Mouse (Mus musculus): ENCODE measurements around the gene Snn. TPM values are rescaled to one million over a fixed set of nuclear protein-coding genes. Genes with fewer than 3 reads are reported as not detected.

Gene Snn
- polyA plus RNA-seq, 1 experiment from 2014 or later: 170 TPM

- Histone ChIP-seq H3K4me1 (ENCODE audit: control insufficient read depth, insufficient read depth, low read length) (no peaks in the 10 kb centered on the region), H3K4me3 (ENCODE audit: low read depth, low read length) (no peak overlapping the region), H3K9me3 (replicated peaks; ENCODE audit: control insufficient read depth, low read length) (no peaks in the 10 kb centered on the region), H3K27ac (ENCODE audit: low read depth, low read length) (no peak overlapping the region), H3K4me2 (ENCODE audit: low read length) (no peak overlapping the region), H3K9ac (ENCODE audit: low read length) (no peak overlapping the region), H3K27me3 (replicated peaks; ENCODE audit: control insufficient read depth, insufficient read depth, low read length) (no peaks in the 10 kb centered on the region), H3K36me3 (ENCODE audit: control insufficient read depth, insufficient read depth, low read length) (no peaks in the 10 kb centered on the region)
- ATAC-seq (peak; percentile 81), DNase-seq (ENCODE audit: low spot score) (peak; percentile 80)
- WGBS: 24% methylated on average over 15 of the region's 15 CpGs
Measured at GRCm38 (mm10) chr16:11035790-11036431, 24.8 kb upstream of the Snn start.

GRCm38 (mm10) chr16:11040603-11041002 lies 20.1 kb upstream of the Snn start:
- Histone ChIP-seq H3K27ac (ENCODE audit: low read depth, low read length) (no peak overlapping the region), H3K9me3 (replicated peaks; ENCODE audit: control insufficient read depth, low read length) (no peaks in the 10 kb centered on the region), H3K4me1 (ENCODE audit: control insufficient read depth, insufficient read depth, low read length) (no peaks in the 10 kb centered on the region), H3K4me3 (ENCODE audit: low read depth, low read length) (no peak overlapping the region), H3K9ac (ENCODE audit: low read length) (no peak overlapping the region), H3K36me3 (ENCODE audit: control insufficient read depth, insufficient read depth, low read length) (no peaks in the 10 kb centered on the region), H3K27me3 (replicated peaks; ENCODE audit: control insufficient read depth, insufficient read depth, low read length) (no peaks in the 10 kb centered on the region), H3K4me2 (ENCODE audit: low read length) (no peak overlapping the region)
- no peak for DNase-seq (ENCODE audit: low spot score)
- no peak for ATAC-seq
- 84% methylated on average over 2 of the region's 2 CpGs for WGBS

GRCm38 (mm10) chr16:11043239-11043638 lies 17.5 kb upstream of the Snn start:
- 90% methylated on average over 5 of the region's 5 CpGs for WGBS
- no peak overlapping the region for H3K27ac ChIP-seq (ENCODE audit: low read depth, low read length)

DNA sequence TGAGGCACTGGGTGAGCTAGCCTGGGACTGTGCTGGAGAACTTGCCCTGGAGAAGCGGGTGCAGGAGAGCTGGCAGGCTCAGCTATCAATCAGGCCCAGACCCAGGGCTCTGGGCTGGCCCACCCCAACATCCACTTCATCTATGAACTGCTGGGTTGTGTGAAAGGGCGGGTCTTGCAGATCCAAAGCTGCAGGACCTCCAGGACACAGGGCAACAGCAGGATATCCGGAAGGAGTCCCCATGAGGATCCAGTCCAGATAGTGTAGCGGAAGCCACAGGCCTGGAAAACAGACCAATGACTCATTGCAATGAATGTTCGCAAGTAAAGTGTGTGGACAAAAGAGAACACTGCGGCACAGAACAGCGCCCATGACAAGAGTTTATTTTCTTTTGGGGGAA lies 14.3 kb upstream of the Snn start:
- Histone ChIP-seq H3K27me3 (replicated peaks; ENCODE audit: control insufficient read depth, insufficient read depth, low read length) (no peaks in the 10 kb centered on the region), H3K36me3 (ENCODE audit: control insufficient read depth, insufficient read depth, low read length) (no peaks in the 10 kb centered on the region), H3K4me1 (ENCODE audit: control insufficient read depth, insufficient read depth, low read length) (no peaks in the 10 kb centered on the region), H3K4me2 (ENCODE audit: low read length) (no peak overlapping the region), H3K4me3 (ENCODE audit: low read depth, low read length) (no peak overlapping the region), H3K9me3 (replicated peaks; ENCODE audit: control insufficient read depth, low read length) (no peaks in the 10 kb centered on the region), H3K9ac (ENCODE audit: low read length) (no peak overlapping the region), H3K27ac (ENCODE audit: low read depth, low read length) (no peak overlapping the region)
- WGBS: 87% methylated on average over 7 of the region's 7 CpGs
- DNase-seq (ENCODE audit: low spot score) (no peak), ATAC-seq (no peak)

More at GRCm38 (mm10) chr16:11043239-11043638, 17.5 kb upstream of the Snn start:
- no peak for ATAC-seq
- no peak overlapping the region for H3K4me2 ChIP-seq (ENCODE audit: low read length)
- DNase-seq (ENCODE audit: low spot score): no peak
- H3K9ac ChIP-seq (ENCODE audit: low read length): no peak overlapping the region
- H3K9me3 ChIP-seq (replicated peaks; ENCODE audit: control insufficient read depth, low read length): no peaks in the 10 kb centered on the region
- no peaks in the 10 kb centered on the region for H3K36me3 ChIP-seq (ENCODE audit: control insufficient read depth, insufficient read depth, low read length)
- H3K4me1 ChIP-seq (ENCODE audit: control insufficient read depth, insufficient read depth, low read length): no peaks in the 10 kb centered on the region
- no peaks in the 10 kb centered on the region for H3K27me3 ChIP-seq (replicated peaks; ENCODE audit: control insufficient read depth, insufficient read depth, low read length)
- H3K4me3 ChIP-seq (ENCODE audit: low read depth, low read length): no peak overlapping the region

GRCm38 (mm10) chr16:11047130-11047529 lies 13.6 kb upstream of the Snn start:
- ATAC-seq: no peak

DNA sequence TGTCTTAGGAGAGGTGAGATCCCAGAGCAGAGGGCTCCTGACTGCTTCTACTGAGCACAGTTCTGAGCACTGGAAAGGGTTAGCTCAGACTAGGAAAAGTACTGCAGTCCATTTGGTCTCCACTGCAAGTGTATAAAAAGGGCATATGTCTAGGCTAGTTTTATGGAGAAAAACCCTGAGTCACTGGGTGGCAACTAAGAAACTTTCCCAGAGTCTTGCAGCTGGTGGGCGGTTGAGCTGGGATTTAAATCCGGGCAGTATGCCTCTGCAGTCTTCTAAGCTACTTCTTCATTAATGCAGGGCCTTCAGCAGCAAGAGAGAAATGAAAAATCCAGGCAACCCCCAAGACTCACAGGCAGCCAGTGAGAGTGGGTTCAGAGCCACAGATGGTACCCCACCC lies 10.5 kb upstream of the Snn start:
- H3K4me3 ChIP-seq (ENCODE audit: low read depth, low read length): no peak overlapping the region
- H3K27me3 ChIP-seq (replicated peaks; ENCODE audit: control insufficient read depth, insufficient read depth, low read length): no peaks in the 10 kb centered on the region
- no peak overlapping the region for H3K4me2 ChIP-seq (ENCODE audit: low read length)
- H3K36me3 ChIP-seq (ENCODE audit: control insufficient read depth, insufficient read depth, low read length): no peaks in the 10 kb centered on the region
- no peak overlapping the region for H3K9ac ChIP-seq (ENCODE audit: low read length)
- ATAC-seq: no peak
- no peaks in the 10 kb centered on the region for H3K4me1 ChIP-seq (ENCODE audit: control insufficient read depth, insufficient read depth, low read length)
- WGBS: 80% methylated on average over 2 of the region's 2 CpGs
- no peaks in the 10 kb centered on the region for H3K9me3 ChIP-seq (replicated peaks; ENCODE audit: control insufficient read depth, low read length)
- H3K27ac ChIP-seq (ENCODE audit: low read depth, low read length): no peak overlapping the region
- no peak for DNase-seq (ENCODE audit: low spot score)

More at GRCm38 (mm10) chr16:11047130-11047529, 13.6 kb upstream of the Snn start:
- no peaks in the 10 kb centered on the region for H3K36me3 ChIP-seq (ENCODE audit: control insufficient read depth, insufficient read depth, low read length)
- H3K9ac ChIP-seq (ENCODE audit: low read length): no peak overlapping the region
- WGBS: 85% methylated on average over 7 of the region's 7 CpGs
- H3K4me3 ChIP-seq (ENCODE audit: low read depth, low read length): no peak overlapping the region
- DNase-seq (ENCODE audit: low spot score): no peak
- H3K27ac ChIP-seq (ENCODE audit: low read depth, low read length): no peak overlapping the region
- no peaks in the 10 kb centered on the region for H3K9me3 ChIP-seq (replicated peaks; ENCODE audit: control insufficient read depth, low read length)
- H3K4me2 ChIP-seq (ENCODE audit: low read length): no peak overlapping the region
- no peaks in the 10 kb centered on the region for H3K4me1 ChIP-seq (ENCODE audit: control insufficient read depth, insufficient read depth, low read length)
- H3K27me3 ChIP-seq (replicated peaks; ENCODE audit: control insufficient read depth, insufficient read depth, low read length): no peaks in the 10 kb centered on the region

DNA sequence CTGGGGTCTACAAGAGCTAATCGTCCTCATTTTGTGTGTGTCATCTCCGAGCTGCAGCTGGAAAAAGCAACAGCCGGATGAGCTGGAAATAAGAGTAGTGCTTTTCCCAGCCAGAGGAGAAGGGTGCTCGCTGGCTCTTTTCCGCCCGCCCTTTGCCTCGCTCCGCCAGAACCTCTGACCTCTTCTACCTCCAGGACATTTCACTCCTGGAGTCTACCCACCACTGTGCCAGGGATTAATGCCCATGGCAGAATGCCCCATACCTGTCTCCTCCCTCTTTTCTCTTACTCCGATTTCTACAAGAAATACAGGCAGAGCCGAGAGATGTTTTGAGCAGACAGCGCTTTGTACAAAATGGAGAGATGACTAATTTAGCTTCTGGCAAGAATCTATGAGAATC lies 9.6 kb upstream of the Snn start:
- no peak overlapping the region for H3K4me2 ChIP-seq (ENCODE audit: low read length)
- ATAC-seq (no peak), DNase-seq (ENCODE audit: low spot score) (no peak)
- H3K4me3 ChIP-seq (ENCODE audit: low read depth, low read length): no peak overlapping the region
- H3K4me1 ChIP-seq (ENCODE audit: control insufficient read depth, insufficient read depth, low read length): no peaks in the 10 kb centered on the region
- no peaks in the 10 kb centered on the region for H3K36me3 ChIP-seq (ENCODE audit: control insufficient read depth, insufficient read depth, low read length)
- no peak overlapping the region for H3K9ac ChIP-seq (ENCODE audit: low read length)
- no peaks in the 10 kb centered on the region for H3K27me3 ChIP-seq (replicated peaks; ENCODE audit: control insufficient read depth, insufficient read depth, low read length)
- H3K27ac ChIP-seq (ENCODE audit: low read depth, low read length): no peak overlapping the region
- H3K9me3 ChIP-seq (replicated peaks; ENCODE audit: control insufficient read depth, low read length): no peaks in the 10 kb centered on the region
- WGBS: 92% methylated on average over 11 of the region's 11 CpGs

DNA sequence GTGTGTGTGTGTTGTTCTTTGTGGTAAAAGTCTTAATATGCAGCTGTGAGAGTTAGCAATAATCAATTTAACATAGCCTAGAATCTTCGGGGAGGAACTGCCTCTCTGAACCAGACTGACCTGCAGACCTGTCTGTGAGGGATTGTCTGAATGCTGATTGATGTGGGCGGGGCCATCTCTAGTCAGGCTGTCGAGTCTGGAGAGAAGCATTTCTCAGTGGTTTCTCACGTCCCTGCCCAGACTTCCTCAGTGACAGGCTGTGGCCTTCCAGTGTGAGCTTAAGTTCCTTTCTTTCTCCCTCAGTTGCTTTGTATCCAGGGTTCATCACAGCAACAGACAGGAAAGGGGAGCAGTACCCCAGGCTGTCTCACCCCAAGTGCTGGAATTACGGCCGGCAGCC lies 6.3 kb upstream of the Snn start:
- Histone ChIP-seq H3K9me3 (replicated peaks; ENCODE audit: control insufficient read depth, low read length) (no peaks in the 10 kb centered on the region), H3K36me3 (ENCODE audit: control insufficient read depth, insufficient read depth, low read length) (no peaks in the 10 kb centered on the region), H3K27ac (ENCODE audit: low read depth, low read length) (no peak overlapping the region), H3K4me2 (ENCODE audit: low read length) (no peak overlapping the region), H3K4me3 (ENCODE audit: low read depth, low read length) (no peak overlapping the region), H3K27me3 (replicated peaks; ENCODE audit: control insufficient read depth, insufficient read depth, low read length) (no peaks in the 10 kb centered on the region), H3K9ac (ENCODE audit: low read length) (no peak overlapping the region), H3K4me1 (ENCODE audit: control insufficient read depth, insufficient read depth, low read length) (no peaks in the 10 kb centered on the region)
- ATAC-seq (no peak), DNase-seq (ENCODE audit: low spot score) (no peak)
- 69% methylated on average over 6 of the region's 6 CpGs for WGBS

DNA sequence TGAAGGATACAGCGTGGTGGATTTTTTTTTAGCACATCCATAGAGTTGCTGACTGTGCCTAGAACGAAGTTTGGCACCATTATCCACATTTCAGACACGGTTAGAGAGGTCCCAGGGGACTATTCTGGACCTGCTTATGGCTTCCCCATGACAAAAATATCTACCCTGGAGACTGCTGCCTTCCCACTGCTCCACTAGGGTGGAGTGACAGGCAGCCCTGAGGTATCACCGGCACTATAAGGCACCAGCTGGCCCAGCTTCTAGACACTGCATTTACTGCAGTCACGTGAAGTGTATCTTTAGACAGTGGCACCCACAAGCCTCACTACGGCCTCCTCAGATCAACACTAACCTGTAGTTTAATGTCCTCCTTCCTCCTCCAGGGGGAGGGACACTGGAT lies 5.9 kb upstream of the Snn start:
- Histone ChIP-seq H3K4me3 (ENCODE audit: low read depth, low read length) (no peak overlapping the region), H3K9me3 (replicated peaks; ENCODE audit: control insufficient read depth, low read length) (no peaks in the 10 kb centered on the region), H3K27ac (ENCODE audit: low read depth, low read length) (no peak overlapping the region), H3K4me1 (ENCODE audit: control insufficient read depth, insufficient read depth, low read length) (no peaks in the 10 kb centered on the region), H3K9ac (ENCODE audit: low read length) (no peak overlapping the region), H3K36me3 (ENCODE audit: control insufficient read depth, insufficient read depth, low read length) (no peaks in the 10 kb centered on the region), H3K4me2 (ENCODE audit: low read length) (no peak overlapping the region), H3K27me3 (replicated peaks; ENCODE audit: control insufficient read depth, insufficient read depth, low read length) (no peaks in the 10 kb centered on the region)
- no peak for DNase-seq (ENCODE audit: low spot score)
- ATAC-seq: no peak
- WGBS: 89% methylated on average over 6 of the region's 6 CpGs

All from forebrain, embryonic 14.5 days (tissue).